Mouse (Mus musculus) brain, embryonic 18.5 days (tissue): ENCODE data around the gene Robo2.

Experiments used
- DNase-seq: peaks from one replicate; pipeline ENCODE4 v3.0.0-alpha.2; 2012; ENCODE audit warnings: low read depth, low spot score

Gene Robo2

GRCm38 (mm10) chr16:74411481-74412251, at the start of gene Robo2:
Gene Robo2 (minus strand): TSS chr16:74411825.
- DNase-seq = no peak

GRCm38 (mm10) chr16:74458138-74458537, 46.5 kb upstream of the Robo2 start:
- no peak for DNase-seq

- no peak for DNase-seq
Observed at GRCm38 (mm10) chr16:74457736-74458135, 46.1 kb upstream of the Robo2 start.

- no peak for DNase-seq
Observed at GRCm38 (mm10) chr16:74456808-74457470, 45.3 kb upstream of the Robo2 start.

- DNase-seq = no peak
Observed at GRCm38 (mm10) chr16:74455179-74455578, 43.6 kb upstream of the Robo2 start.

- no peak for DNase-seq
Observed at GRCm38 (mm10) chr16:74448025-74448424, 36.4 kb upstream of the Robo2 start.

- DNase-seq = no peak
Observed at GRCm38 (mm10) chr16:74427071-74427470, 15.4 kb upstream of the Robo2 start.

GRCm38 (mm10) chr16:74420324-74420723, 8.7 kb upstream of the Robo2 start:
- DNase-seq = no peak

GRCm38 (mm10) chr16:74412471-74413291, 1.1 kb upstream of the Robo2 start:
- no peak for DNase-seq

GRCm38 (mm10) chr16:74411021-74411420, 604 bp downstream of the Robo2 start:
- DNase-seq = no peak

GRCm38 (mm10) chr16:74410125-74410524, 1.5 kb downstream of the Robo2 start:
- no peak for DNase-seq

- DNase-seq = no peak
Observed at GRCm38 (mm10) chr16:74409548-74409947, 2.1 kb downstream of the Robo2 start.

- DNase-seq = no peak
Observed at GRCm38 (mm10) chr16:74408566-74408965, 3.1 kb downstream of the Robo2 start.

- DNase-seq = no peak
Observed at GRCm38 (mm10) chr16:74397291-74397690, 14.3 kb downstream of the Robo2 start.

GRCm38 (mm10) chr16:74395678-74396077, 15.9 kb downstream of the Robo2 start:
- DNase-seq = no peak

GRCm38 (mm10) chr16:74379458-74379857, 32.2 kb downstream of the Robo2 start:
- no peak for DNase-seq

GRCm38 (mm10) chr16:74375342-74375940, 36.2 kb downstream of the Robo2 start:
- DNase-seq = no peak

- no peak for DNase-seq
Observed at GRCm38 (mm10) chr16:74374540-74374939, 37.1 kb downstream of the Robo2 start.

- DNase-seq = no peak
Observed at GRCm38 (mm10) chr16:74373407-74373806, 38.2 kb downstream of the Robo2 start.

GRCm38 (mm10) chr16:74372876-74373275, 38.7 kb downstream of the Robo2 start:
- no peak for DNase-seq

GRCm38 (mm10) chr16:74348437-74348836, 63.2 kb downstream of the Robo2 start:
- DNase-seq = no peak
